Mouse (Mus musculus): ENCODE results near the gene Wdtc1. TPM values are rescaled to one million over a fixed set of nuclear protein-coding genes. Genes with fewer than 3 reads are reported as not detected.

The Wdtc1 gene
- total RNA-seq, 2 experiments from 2014 or later: 78.8 to 82.5 TPM

DNA sequence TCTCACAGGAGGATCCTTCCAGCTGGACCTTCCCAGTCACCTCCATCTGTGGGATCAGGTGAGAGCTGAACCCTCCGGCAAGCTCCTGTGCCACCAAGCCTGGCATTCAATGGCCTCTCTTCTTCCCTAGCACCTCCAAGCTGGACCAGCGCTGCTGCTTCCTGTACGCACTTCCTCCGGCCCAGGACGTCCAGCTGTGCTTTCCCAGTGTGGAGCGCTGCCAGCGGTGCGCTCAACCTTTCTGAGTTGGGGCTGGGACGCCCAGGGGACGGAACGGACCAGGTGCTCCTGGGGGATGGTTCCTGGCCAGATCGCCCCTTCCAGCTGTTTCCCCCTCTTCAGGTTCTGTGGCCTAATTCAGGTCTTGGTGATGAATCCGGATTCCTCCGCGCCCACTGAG, 106.2 kb downstream of the Wdtc1 start:
- Histone ChIP-seq H3K4me3 (no peak overlapping the region), H3K27ac (no peak overlapping the region)
- no peak for DNase-seq (ENCODE audit: low spot score in 2 of 2)
- no peak for TF ChIP-seq CTCF (conservative IDR thresholded peaks at IDR 0.05)

DNA sequence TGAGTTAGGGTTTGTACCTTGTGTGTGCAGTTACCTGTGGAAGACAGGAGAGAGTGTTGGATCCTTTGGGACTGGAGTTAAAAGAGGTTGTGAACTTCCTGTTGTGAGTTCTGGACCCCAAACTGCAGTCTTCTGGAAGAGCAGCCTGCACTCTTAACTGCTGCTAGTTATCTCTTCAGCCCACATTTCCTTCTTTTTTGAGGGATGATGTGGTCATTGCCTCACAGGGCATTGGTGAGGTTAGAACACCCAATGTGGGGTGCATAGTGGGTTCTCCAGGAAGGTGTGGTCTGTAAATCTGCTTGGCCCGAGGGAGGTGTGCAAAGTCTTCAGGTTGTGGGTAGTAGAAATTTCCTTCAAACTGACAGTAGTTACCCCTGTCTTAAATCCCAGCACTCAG, 109.0 kb downstream of the Wdtc1 start:
- no peak for DNase-seq (ENCODE audit: low spot score in 2 of 2)
- no peak for TF ChIP-seq CTCF (conservative IDR thresholded peaks at IDR 0.05)
- H3K4me3 ChIP-seq: no peak overlapping the region
- no peak overlapping the region for H3K27ac ChIP-seq

DNA sequence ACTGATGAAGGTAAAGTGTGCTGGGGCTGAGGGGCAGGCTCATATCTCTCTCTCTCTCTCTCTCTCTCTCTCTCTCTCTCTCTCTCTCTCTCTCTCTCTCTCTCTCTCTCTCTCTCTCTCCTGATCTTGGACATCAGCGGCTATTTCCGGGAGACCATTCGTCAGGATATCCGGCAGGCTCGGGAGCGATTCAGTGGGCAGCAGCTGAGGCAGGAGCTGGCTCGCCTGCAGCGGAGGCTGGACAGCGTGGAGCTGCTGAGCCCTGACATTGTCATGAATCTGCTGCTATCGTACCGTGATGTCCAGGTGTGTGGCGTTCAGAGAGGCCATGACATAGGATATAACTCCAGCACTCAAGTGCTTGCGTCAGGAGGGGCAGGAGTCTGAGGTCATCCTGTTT, 109.7 kb downstream of the Wdtc1 start:
- Histone ChIP-seq H3K27ac (no peak overlapping the region), H3K4me3 (no peak overlapping the region)
- no peak for DNase-seq (ENCODE audit: low spot score in 2 of 2)
- TF ChIP-seq CTCF (conservative IDR thresholded peaks at IDR 0.05): no peak

DNA sequence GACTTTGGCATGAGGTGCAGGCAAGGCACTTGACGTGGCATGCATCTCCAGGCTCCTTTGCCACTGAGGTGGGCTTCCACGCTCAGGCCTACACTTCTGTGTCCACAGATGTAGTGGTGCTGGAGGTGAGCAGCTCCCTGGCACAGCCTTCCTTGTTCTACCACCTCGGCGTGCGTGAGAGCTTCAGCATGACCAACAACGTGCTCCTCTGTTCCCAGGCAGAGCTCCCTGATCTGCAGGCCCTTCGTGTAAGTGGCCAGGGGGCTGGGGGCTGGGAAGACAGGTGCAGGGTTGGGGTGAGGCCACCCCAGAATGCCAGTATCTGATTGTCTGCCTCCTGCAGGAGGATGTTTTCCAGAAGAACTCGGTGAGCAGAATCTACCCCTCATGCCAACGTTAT, 110.6 kb downstream of the Wdtc1 start:
- Histone ChIP-seq H3K27ac (no peak overlapping the region), H3K4me3 (no peak overlapping the region)
- TF ChIP-seq CTCF (conservative IDR thresholded peaks at IDR 0.05): no peak
- DNase-seq (ENCODE audit: low spot score in 2 of 2): no peak

Small RNA genes within 50 kb of the gene (microRNA-seq; reads per million reads assigned to microRNA genes)
- 3.2 to 4.6 reads per million in 2 experiments for gene Mir5122

Other genes with a start within 250 kb of the Wdtc1 start
- 10 to 100 TPM; 32.0 to 33.1 TPM for gene Wasf2, start 223.0 kb downstream of the Wdtc1 start, total RNA-seq (2021)
- gene Cd164l2, start 141.3 kb downstream of the Wdtc1 start, total RNA-seq (2021): 1 to 10 TPM; 2.3 to 4.2 TPM
- 1 to 10 TPM; 5.0 to 5.3 TPM for gene Gpr3, start 140.9 kb downstream of the Wdtc1 start, total RNA-seq (2021)
- gene Map3k6, start 112.7 kb downstream of the Wdtc1 start, total RNA-seq (2021): 10 to 100 TPM in 1 of 2 experiments, 1 to 10 TPM in 1; 5.8 to 10.5 TPM
- under 1 TPM; 0.20 to 0.34 TPM for gene Sytl1, start 90.4 kb downstream of the Wdtc1 start, total RNA-seq (2021)
- 10 to 100 TPM; 89.1 to 94.4 TPM for gene Tmem222, start 75.7 kb downstream of the Wdtc1 start, total RNA-seq (2021)
- gene Slc9a1, start 16.2 kb upstream of the Wdtc1 start, total RNA-seq (2021): 10 to 100 TPM; 59.1 to 63.4 TPM
- gene Tent5b, start 126.7 kb upstream of the Wdtc1 start, total RNA-seq (2021): not detected
- 100 to 1,000 TPM; 154 to 165 TPM for gene Trnp1, start 145.1 kb upstream of the Wdtc1 start, total RNA-seq (2021)
- under 1 TPM in 1 of 2 experiments, not detected in 1; 0.34 TPM for gene Kdf1, start 165.5 kb upstream of the Wdtc1 start, total RNA-seq (2021)
- 100 to 1,000 TPM; 123 to 128 TPM for gene Nudc, start 192.5 kb upstream of the Wdtc1 start, total RNA-seq (2021)
- gene Nr0b2, start 199.9 kb upstream of the Wdtc1 start, total RNA-seq (2021): not detected
- gene Gpatch3, start 221.3 kb upstream of the Wdtc1 start, total RNA-seq (2021): 10 to 100 TPM in 1 of 2 experiments, 1 to 10 TPM in 1; 6.5 to 10.3 TPM
- 10 to 100 TPM; 10.7 to 11.6 TPM for gene Gpn2, start 230.9 kb upstream of the Wdtc1 start, total RNA-seq (2021)
- 1 to 10 TPM; 1.6 to 1.8 TPM for gene Sfn, start 248.7 kb upstream of the Wdtc1 start, total RNA-seq (2021)

All from layer of hippocampus, adult 2 months (tissue).